Mouse (Mus musculus) midbrain, embryonic 15.5 days (tissue): ENCODE measurements around the gene Glcci1. TPM values are rescaled to one million over a fixed set of nuclear protein-coding genes. Genes with fewer than 3 reads are reported as not detected.

Experiments
- ATAC-seq: fragments of 200-750 bp; cut with Nextera tagmentation; replicated peaks from 2 replicates; pipeline ENCODE4 v1.8.0; 2017; ENCODE audit warnings: moderate TSS enrichment
- H3K27ac ChIP-seq: fragments of 300-500 bp; sonication (generic); 2 replicates; pipeline ENCODE4 v1.5.1; 2015; ENCODE audit warnings: mild to moderate bottlenecking, inconsistent platforms
- H3K27me3 ChIP-seq: fragments of 300-500 bp; sonication (generic); replicated peaks from 2 replicates; pipeline ENCODE4 v1.6.1; 2015; ENCODE audit warnings: inconsistent platforms
- H3K36me3 ChIP-seq: fragments of 300-500 bp; sonication (generic); replicated peaks from 2 replicates; pipeline ENCODE4 v1.6.1; 2015; ENCODE audit warnings: inconsistent platforms
- H3K4me1 ChIP-seq: fragments of 300-500 bp; sonication (generic); 2 replicates; pipeline ENCODE4 v1.6.1; 2015; ENCODE audit warnings: inconsistent platforms
- H3K4me2 ChIP-seq: fragments of 300-500 bp; sonication (generic); 2 replicates; pipeline ENCODE4 v1.6.1; 2015; ENCODE audit warnings: inconsistent platforms, mild to moderate bottlenecking, moderate library complexity
- H3K4me3 ChIP-seq: fragments of 300-500 bp; sonication (generic); 2 replicates; pipeline ENCODE4 v1.5.1; 2015; ENCODE audit warnings: mild to moderate bottlenecking, inconsistent platforms
- H3K9ac ChIP-seq: fragments of 300-500 bp; sonication (generic); 2 replicates; pipeline ENCODE4 v1.6.1; 2015; ENCODE audit warnings: mild to moderate bottlenecking, inconsistent platforms
- H3K9me3 ChIP-seq: fragments of 300-500 bp; sonication (generic); 2 replicates; pipeline ENCODE4 v1.6.1; 2016; ENCODE audit warnings: inconsistent platforms
- WGBS: fragments of 180-500 bp; shearing (Covaris S2); methylation state at CpG from one replicate; pipeline ENCODE4 v1.1.7; 2015; ENCODE audit warnings: mixed read lengths; 5-methylcytosine and 5-hydroxymethylcytosine counted together
- polyA plus RNA-seq: library from polyadenylated mRNA; unstranded; fragments of >200 nt; fragmentation: Nextera tagmentation; extraction: Ambion mirVana; gene quantifications from 2 replicates; pipeline ENCODE4 v1.2.1, GENCODE M21; 2015

The Glcci1 gene
- polyA plus RNA-seq, 1 experiment from 2014 or later, result 7.6 TPM

DNA sequence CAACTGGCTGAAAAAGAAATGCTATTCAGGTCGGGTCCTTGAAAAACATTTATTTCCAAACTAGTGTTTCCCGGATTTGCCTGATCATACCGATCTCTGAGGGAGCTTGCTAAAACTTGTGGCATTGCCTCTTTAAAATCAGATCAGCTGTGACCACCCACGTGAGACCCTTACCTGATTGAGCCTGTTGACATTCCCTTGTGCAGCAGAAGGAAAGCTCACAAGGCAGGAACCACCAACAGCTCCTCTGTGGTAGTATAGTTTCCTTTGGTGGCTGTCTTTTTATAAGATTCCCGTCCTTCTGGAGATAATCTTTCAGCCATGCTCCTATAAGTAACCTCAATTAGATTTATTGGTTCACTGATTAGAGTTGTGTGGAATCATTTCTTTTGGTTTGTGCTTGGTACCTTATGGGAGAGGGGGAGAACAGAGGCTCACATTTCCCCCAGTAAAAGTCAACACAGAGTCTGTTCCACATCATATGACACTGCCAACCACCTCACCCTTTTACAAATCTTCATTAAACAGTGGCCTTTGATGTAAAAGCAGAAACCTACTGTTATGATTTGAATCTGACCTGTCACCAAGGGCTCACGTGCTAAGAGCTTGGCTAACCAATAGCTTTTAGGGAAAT, 12.0 kb upstream of the Glcci1 start:
- no peak overlapping the region for H3K4me3 ChIP-seq
- H3K9me3 ChIP-seq, result no peaks in the 10 kb centered on the region
- H3K36me3 ChIP-seq, result no peaks in the 10 kb centered on the region
- no peak overlapping the region for H3K27ac ChIP-seq
- H3K9ac ChIP-seq, result no peak overlapping the region
- no peaks in the 10 kb centered on the region for H3K27me3 ChIP-seq
- no peaks in the 10 kb centered on the region for H3K4me1 ChIP-seq
- no peak overlapping the region for H3K4me2 ChIP-seq
- WGBS, result 80% methylated on average over 6 of the region's 6 CpGs
- no peak for ATAC-seq

DNA sequence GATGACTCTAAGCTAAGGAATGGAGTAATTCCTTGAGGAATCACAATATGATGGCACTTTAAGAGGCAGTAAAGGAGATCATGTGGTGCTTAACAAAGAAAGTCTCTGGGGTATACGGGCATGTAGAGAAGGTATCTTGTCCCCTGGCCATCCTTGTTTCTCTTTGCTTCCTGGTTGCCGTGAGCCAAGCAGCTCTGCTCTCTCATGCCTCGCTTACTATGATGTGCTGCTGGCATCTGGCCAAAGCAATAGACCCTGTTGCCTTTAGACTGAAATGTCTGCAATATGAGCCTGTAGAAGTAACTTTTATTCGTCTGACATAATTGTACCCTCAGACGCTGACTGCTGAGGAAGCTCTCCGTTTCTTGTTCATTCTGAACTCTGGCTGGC, 11.5 kb upstream of the Glcci1 start:
- Histone ChIP-seq H3K27me3 (no peaks in the 10 kb centered on the region), H3K27ac (no peak overlapping the region), H3K9me3 (no peaks in the 10 kb centered on the region), H3K9ac (no peak overlapping the region), H3K4me1 (no peaks in the 10 kb centered on the region), H3K4me2 (no peak overlapping the region), H3K36me3 (no peaks in the 10 kb centered on the region), H3K4me3 (no peak overlapping the region)
- no peak for ATAC-seq
- WGBS, result 83% methylated on average over 6 of the region's 6 CpGs

DNA sequence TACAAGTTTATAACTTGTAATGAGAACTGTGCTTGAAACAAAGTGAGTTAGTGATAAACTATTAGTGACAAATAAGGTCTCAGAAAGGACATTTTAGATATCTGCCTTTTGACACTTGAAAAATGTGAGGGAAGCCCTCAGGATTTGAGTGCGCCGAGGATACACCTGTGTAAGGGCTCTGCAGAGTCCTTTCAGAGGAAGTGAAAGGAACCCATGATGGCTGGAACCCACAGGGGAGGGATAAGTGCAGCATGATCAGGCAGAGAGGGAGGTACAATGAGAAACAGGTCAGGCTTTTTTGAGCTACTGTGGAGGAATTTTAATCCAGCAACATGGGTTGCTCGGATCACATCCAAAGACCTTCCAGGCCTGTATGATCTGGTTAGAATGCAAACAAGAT, 10.4 kb upstream of the Glcci1 start:
- Histone ChIP-seq H3K4me3 (no peak overlapping the region), H3K36me3 (no peaks in the 10 kb centered on the region), H3K27me3 (no peaks in the 10 kb centered on the region), H3K4me2 (no peak overlapping the region), H3K4me1 (no peaks in the 10 kb centered on the region), H3K27ac (no peak overlapping the region), H3K9me3 (no peaks in the 10 kb centered on the region), H3K9ac (no peak overlapping the region)
- 81% methylated on average over 3 of the region's 3 CpGs for WGBS
- no peak for ATAC-seq

DNA sequence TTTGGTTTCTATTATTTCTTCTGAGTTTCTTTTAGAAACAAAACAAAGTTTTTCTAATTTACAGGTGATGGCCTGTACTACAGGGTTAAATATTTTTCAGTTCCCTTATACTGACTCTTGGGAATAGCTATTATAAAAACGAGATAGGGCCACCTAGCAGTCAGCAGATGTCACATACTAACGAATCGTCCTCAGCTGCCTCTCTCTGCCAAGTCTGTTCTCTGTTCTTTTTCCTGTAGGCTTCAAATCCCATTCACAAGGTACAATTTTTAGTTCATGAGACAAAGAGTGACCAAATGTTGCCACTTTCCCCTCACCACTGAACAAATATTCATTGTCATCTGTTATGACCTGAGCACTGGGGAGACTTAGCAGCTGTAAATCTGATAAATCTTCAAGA, 5.4 kb upstream of the Glcci1 start:
- ATAC-seq, result no peak
- Histone ChIP-seq H3K9ac (no peak overlapping the region), H3K27me3 (no peaks in the 10 kb centered on the region), H3K36me3 (no peaks in the 10 kb centered on the region), H3K9me3 (no peaks in the 10 kb centered on the region), H3K4me2 (no peak overlapping the region), H3K4me1 (peaks cover 3% of the 10 kb centered on the region; the same call in 1 of the 2 replicates), H3K27ac (no peak overlapping the region), H3K4me3 (no peak overlapping the region)
- 25% methylated on average over 3 of the region's 3 CpGs for WGBS

DNA sequence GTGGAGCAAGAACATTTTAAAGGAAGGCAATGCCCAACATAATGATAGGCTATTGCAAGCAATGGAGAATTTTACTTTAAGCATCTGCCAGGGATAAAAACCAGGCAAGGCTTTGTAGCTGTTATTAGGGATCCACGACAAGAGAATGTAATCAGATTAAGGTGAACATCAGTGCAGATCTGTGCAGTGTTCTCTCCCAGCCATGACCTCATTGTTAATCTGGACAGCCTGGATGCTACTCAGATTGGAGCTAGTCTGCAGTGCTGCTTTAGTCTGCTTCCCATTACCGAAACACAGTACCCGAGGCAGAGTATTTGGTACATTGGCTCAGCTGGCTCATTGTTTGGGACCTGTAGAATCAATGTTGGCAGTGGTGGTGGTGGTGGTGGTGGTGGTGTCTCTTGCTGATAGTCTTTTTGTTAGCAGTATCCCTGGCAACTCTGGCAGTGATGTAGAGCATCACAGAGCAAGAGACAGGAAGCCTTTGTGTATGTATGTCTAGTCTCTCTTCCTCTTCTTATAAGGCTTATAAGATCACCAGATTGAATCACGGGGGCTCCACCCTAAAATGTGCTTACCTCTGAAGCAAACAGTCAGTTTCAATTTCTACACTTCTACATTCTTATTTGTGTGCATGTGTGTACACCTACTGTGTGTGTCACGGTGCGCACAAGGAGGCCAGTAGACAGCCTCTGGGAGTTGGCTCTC, 4.7 kb upstream of the Glcci1 start:
- no peak overlapping the region for H3K4me3 ChIP-seq
- no peaks in the 10 kb centered on the region for H3K27me3 ChIP-seq
- no peak overlapping the region for H3K9ac ChIP-seq
- H3K4me2 ChIP-seq, result no peak overlapping the region
- 78% methylated on average over 6 of the region's 6 CpGs for WGBS
- peaks cover 3% of the 10 kb centered on the region; the same call in 1 of the 2 replicates for H3K4me1 ChIP-seq
- no peaks in the 10 kb centered on the region for H3K36me3 ChIP-seq
- H3K27ac ChIP-seq, result no peak overlapping the region
- no peak for ATAC-seq
- no peaks in the 10 kb centered on the region for H3K9me3 ChIP-seq

DNA sequence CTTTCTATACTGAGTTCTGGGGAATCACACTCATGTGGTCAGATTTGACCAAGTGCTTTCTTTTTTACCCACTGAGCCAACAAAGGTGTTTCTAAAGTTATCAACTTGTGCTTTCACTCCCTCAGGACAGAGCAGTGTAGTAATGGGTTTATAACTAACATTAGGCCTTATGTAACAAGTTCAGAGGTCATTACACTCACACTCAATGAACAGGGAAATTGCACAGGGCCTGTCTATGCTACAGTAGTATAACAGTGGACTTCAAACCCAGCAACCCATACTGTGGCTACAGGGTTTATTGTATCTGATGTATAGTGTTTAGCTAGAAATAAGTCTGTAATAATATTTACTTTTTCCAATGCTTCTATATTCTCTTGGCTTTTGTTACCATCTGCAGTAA, 2.8 kb upstream of the Glcci1 start:
- Histone ChIP-seq H3K27me3 (no peaks in the 10 kb centered on the region), H3K4me3 (no peak overlapping the region), H3K9me3 (no peaks in the 10 kb centered on the region), H3K4me1 (peaks cover 15% of the 10 kb centered on the region), H3K27ac (no peak overlapping the region), H3K9ac (no peak overlapping the region), H3K36me3 (no peaks in the 10 kb centered on the region), H3K4me2 (no peak overlapping the region)
- ATAC-seq, result no peak

DNA sequence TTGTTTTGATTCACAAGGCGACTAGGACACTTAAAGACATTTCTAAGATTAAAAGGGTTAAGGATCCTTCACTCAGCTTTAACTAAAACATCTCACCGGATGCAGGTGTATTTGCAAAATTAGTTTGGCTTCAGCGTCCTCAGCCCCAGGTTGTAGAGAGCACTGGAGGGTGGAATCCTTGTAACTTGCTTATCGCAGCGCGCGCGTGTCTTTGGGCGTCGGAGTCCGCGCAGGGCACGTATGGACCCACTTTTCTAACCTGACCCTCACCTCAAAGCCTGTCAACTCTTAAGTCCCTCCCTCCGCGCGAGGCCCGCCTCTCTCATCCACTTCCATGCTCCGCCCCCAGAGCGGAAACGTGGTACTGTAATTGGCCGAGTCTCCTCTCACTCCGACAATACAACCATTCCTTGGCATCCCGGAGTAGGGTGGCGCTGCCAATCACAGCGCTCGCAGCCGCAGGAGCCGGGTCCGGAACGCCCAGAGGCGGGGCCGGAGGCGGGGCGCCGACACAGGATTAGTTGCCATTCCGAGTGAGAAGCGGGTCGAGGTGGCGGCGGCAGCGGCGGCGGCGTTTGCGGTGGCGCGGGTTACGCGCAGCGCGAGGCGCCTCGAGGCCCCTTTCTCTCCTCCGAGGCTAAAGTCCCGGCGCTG, 390 bp upstream of the Glcci1 start:
- Histone ChIP-seq H3K4me2 (peak overlapping the region; percentile 80), H3K36me3 (no peaks in the 10 kb centered on the region), H3K9me3 (no peaks in the 10 kb centered on the region), H3K9ac (peak overlapping the region; percentile 92), H3K27me3 (no peaks in the 10 kb centered on the region), H3K4me3 (peak overlapping the region; percentile 91), H3K27ac (peak overlapping the region; percentile 99), H3K4me1 (peaks cover 31% of the 10 kb centered on the region)
- under 1% methylated on average over 44 of the region's 56 CpGs for WGBS
- peak; percentile 99 for ATAC-seq

DNA sequence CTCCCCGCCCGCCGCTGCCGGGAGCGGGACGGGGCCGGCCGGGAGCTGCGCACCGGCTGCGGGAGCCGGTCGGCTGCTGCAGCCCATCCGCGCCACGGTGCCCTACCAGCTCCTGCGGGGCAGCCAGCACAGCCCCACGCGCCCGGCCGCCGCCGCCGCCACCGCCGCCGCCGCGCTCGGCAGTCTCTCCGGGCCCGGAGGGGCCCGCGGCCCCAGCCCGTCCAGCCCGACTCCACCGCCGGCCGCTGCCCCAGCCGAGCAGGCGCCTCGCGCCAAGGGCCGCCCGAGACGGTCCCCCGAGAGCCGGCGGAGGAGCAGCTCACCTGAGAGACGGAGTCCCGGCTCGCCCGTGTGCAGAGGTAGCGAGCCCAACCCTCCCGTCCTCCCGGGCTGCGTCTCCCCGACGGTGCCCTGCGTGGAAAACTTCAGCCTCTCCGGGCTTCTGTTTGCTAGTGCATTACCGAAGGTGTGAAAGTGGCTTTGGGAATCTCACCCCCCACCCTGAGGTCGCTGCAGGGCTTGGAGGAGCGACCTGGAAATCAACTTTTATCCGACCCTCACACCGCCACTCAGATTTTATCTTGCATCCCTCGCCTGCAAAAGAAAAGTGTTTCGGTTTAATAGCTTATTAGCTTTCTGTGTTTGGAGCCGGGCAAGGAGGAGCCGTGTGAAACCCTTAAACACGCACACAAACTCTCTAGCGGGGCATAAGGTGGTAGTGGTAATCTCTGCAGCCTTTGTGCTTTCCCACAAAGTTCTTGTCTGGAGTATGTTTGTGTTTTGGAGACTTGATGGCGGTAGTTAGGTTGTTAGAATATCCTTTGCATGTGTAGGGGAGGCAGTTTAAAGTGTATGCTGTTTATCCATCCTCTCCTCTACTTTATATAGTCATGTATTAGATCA, 812 bp downstream of the Glcci1 start:
- peak overlapping the region; percentile 99 for H3K27ac ChIP-seq
- H3K9ac ChIP-seq, result peak overlapping the region; percentile 92
- 0% methylated on average over 60 of the region's 73 CpGs for WGBS
- H3K9me3 ChIP-seq, result no peaks in the 10 kb centered on the region
- peak overlapping the region; percentile 91 for H3K4me3 ChIP-seq
- H3K27me3 ChIP-seq, result no peaks in the 10 kb centered on the region
- H3K4me1 ChIP-seq, result peaks cover 31% of the 10 kb centered on the region
- H3K36me3 ChIP-seq, result no peaks in the 10 kb centered on the region
- peak overlapping the region; percentile 80 for H3K4me2 ChIP-seq
- peak; percentile 24; the same call in 1 of the 2 replicates for ATAC-seq

DNA sequence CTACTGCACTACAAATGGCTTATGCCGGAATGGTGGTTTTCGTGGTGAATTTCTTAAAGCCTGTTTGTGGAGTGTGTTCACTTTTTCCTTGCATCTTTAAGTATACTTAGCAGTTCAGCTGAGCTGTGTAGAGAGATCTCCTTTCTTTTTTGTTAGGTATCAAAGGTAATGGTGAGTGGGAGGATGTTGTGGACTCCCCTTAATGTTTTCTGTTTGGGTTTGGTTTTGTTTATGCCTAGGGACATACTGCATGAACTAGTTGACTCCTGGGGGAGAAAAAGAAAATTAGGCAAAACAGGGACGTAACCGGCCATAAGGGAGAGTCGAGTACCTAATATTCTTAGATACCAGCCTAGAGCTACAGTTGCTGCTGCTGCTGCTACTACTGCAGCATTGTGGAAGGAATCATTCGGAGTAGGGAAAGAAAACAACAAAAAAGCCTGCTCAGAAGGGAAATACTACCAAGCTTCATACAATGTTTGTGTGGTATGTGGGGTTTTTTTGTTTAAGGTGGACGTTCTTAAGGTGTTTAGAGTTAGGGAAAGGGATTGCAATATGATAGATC, 1.5 kb downstream of the Glcci1 start:
- Histone ChIP-seq H3K9me3 (no peaks in the 10 kb centered on the region), H3K27me3 (no peaks in the 10 kb centered on the region), H3K4me1 (peaks cover 31% of the 10 kb centered on the region), H3K9ac (peak overlapping the region; percentile 92), H3K36me3 (no peaks in the 10 kb centered on the region), H3K4me3 (peak overlapping the region; percentile 91), H3K4me2 (peak overlapping the region; percentile 80), H3K27ac (peak overlapping the region; percentile 99)
- no peak for ATAC-seq
- 2% methylated on average over 7 of the region's 7 CpGs for WGBS

DNA sequence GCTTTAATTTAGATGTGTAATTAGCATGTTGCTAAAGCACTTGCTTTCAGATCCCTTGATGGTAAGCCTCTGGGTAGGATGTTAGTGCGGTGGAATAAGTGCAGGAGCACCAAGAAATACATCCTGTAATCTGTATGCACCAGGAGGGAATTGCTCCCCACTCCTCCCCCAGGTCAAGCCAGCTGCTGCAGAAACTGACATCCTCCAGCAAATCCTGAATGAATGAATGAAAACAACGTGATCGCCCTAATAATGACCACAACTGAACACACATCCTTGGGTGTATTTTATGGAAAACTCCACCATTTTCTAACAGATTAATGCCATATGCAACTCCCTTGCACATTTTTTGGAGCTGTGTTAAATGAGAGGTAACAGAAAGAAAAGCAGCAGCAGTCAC, 2.0 kb downstream of the Glcci1 start:
- peaks cover 31% of the 10 kb centered on the region for H3K4me1 ChIP-seq
- H3K9me3 ChIP-seq, result no peaks in the 10 kb centered on the region
- WGBS, result 8% methylated on average over 3 of the region's 3 CpGs
- peak overlapping the region; percentile 80 for H3K4me2 ChIP-seq
- H3K9ac ChIP-seq, result peak overlapping the region; percentile 92
- no peaks in the 10 kb centered on the region for H3K27me3 ChIP-seq
- peak overlapping the region; percentile 91 for H3K4me3 ChIP-seq
- no peaks in the 10 kb centered on the region for H3K36me3 ChIP-seq
- H3K27ac ChIP-seq, result peak overlapping the region; percentile 99
- no peak for ATAC-seq

DNA sequence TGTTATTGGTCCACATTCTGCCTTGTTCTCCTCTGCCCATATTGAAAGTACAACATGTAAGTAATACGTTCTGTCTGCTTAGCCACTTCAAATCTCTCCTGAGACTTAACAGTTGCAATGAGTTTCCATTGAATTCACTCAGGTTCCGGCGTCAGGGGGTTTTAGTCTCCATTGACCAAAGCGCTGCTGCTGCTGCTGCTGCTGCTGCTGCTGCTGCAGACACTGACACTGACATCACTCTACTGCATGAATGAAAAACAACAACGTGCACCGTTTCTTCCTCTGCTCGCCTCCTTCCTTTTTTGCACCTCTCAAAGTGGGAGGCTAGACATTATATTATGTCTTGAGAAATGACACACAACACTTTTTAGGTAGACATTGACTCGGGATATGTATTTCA, 3.0 kb downstream of the Glcci1 start:
- no peaks in the 10 kb centered on the region for H3K9me3 ChIP-seq
- H3K27ac ChIP-seq, result peak overlapping the region; percentile 51
- no peaks in the 10 kb centered on the region for H3K27me3 ChIP-seq
- no peak for ATAC-seq
- peak overlapping the region; percentile 80 for H3K4me2 ChIP-seq
- WGBS, result 5% methylated on average over 8 of the region's 8 CpGs
- peak overlapping the region; percentile 92 for H3K9ac ChIP-seq
- H3K36me3 ChIP-seq, result no peaks in the 10 kb centered on the region
- H3K4me1 ChIP-seq, result peaks cover 31% of the 10 kb centered on the region
- H3K4me3 ChIP-seq, result peak overlapping the region; percentile 91

DNA sequence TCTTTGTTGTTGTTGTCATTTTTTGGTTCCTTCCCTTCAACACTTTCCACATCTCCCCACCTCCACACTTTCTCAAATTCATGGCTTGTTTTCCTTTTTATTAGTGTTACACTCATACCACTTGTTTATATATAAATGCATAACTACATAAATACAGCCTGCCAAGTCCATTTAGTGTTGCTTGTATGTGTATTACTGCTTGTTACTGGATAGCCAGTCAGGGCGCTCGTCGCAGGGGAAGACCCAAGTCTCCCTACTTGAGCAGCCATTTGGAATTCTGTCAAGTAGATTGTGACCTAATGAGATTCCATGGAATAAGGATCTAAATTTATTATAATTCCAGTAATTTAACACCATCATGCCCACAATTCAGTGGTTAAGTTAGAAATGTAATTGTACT, 10.3 kb downstream of the Glcci1 start:
- Histone ChIP-seq H3K27me3 (no peaks in the 10 kb centered on the region), H3K4me2 (no peak overlapping the region), H3K4me3 (no peak overlapping the region), H3K9me3 (no peaks in the 10 kb centered on the region), H3K36me3 (no peaks in the 10 kb centered on the region), H3K9ac (no peak overlapping the region), H3K27ac (no peak overlapping the region), H3K4me1 (no peaks in the 10 kb centered on the region)
- no peak for ATAC-seq
- 76% methylated on average over 3 of the region's 3 CpGs for WGBS
